Mouse (Mus musculus) embryonic facial prominence, embryonic 11.5 days (tissue): ENCODE measurements around the gene Supt5. TPM values are rescaled to one million over a fixed set of nuclear protein-coding genes. Genes with fewer than 3 reads are reported as not detected.

Experiments
- ATAC-seq: fragments of 200-750 bp; cut with Nextera tagmentation; replicated peaks from 2 replicates; pipeline ENCODE4 v1.8.0; 2017; ENCODE audit warnings: low read depth; ENCODE audit not compliant: insufficient number of reproducible peaks, low FRiP score, low TSS enrichment
- DNase-seq: peaks from one replicate; pipeline ENCODE4 v3.0.0-alpha.2; 2015; ENCODE audit warnings: low spot score
- H3K27ac ChIP-seq: fragments of 300-500 bp; sonication (generic); replicated peaks from 2 replicates; pipeline ENCODE4 v1.5.1; 2014; ENCODE audit warnings: mild to moderate bottlenecking, low read depth, low read length, control low read depth
- H3K27me3 ChIP-seq: fragments of 300-500 bp; sonication (generic); 2 replicates; pipeline ENCODE4 v1.6.1; 2014; ENCODE audit warnings: mild to moderate bottlenecking, low read length, moderate library complexity, mixed read lengths; ENCODE audit not compliant: control insufficient read depth, insufficient read depth
- H3K36me3 ChIP-seq: fragments of 300-500 bp; sonication (generic); replicated peaks from 2 replicates; pipeline ENCODE4 v1.6.1; 2014; ENCODE audit warnings: low read depth, mild to moderate bottlenecking, low read length, moderate library complexity, mixed read lengths; ENCODE audit not compliant: control insufficient read depth, insufficient read depth
- H3K4me1 ChIP-seq: fragments of 300-500 bp; sonication (generic); 2 replicates; pipeline ENCODE4 v1.6.1; 2014; ENCODE audit warnings: low read length, mixed read lengths; ENCODE audit not compliant: control insufficient read depth, insufficient read depth
- H3K4me2 ChIP-seq: fragments of 300-500 bp; sonication (generic); 2 replicates; pipeline ENCODE4 v1.6.1; 2014; ENCODE audit warnings: low read depth, mild to moderate bottlenecking, control low read depth, low read length, moderate library complexity
- H3K4me3 ChIP-seq: fragments of 300-500 bp; sonication (generic); 2 replicates; pipeline ENCODE4 v1.5.1; 2014; ENCODE audit warnings: low read depth, low read length, control low read depth
- H3K9ac ChIP-seq: fragments of 300-500 bp; sonication (generic); replicated peaks from 2 replicates; pipeline ENCODE4 v1.6.1; 2014; ENCODE audit warnings: mild to moderate bottlenecking, control low read depth, low read length
- H3K9me3 ChIP-seq: fragments of 300-500 bp; sonication (generic); replicated peaks from 2 replicates; pipeline ENCODE4 v1.6.1; 2016; ENCODE audit warnings: mild to moderate bottlenecking, low read length, inconsistent platforms, mixed read lengths; ENCODE audit not compliant: control insufficient read depth
- WGBS: fragments of 180-500 bp; shearing (Covaris S2); extraction: QIAGEN DNeasy Blood & Tissue Kit; methylation state at CpG from one replicate; pipeline ENCODE4 v1.1.7; 2014; 5-methylcytosine and 5-hydroxymethylcytosine counted together
- polyA plus RNA-seq: library from polyadenylated mRNA; unstranded; fragments of >200 nt; fragmentation: Nextera tagmentation; extraction: Ambion mirVana; gene quantifications from 2 replicates; pipeline ENCODE4 v1.2.1, GENCODE M21; 2014

Gene Supt5
- polyA plus RNA-seq, 1 experiment from 2014 or later: 73.9 TPM

DNA sequence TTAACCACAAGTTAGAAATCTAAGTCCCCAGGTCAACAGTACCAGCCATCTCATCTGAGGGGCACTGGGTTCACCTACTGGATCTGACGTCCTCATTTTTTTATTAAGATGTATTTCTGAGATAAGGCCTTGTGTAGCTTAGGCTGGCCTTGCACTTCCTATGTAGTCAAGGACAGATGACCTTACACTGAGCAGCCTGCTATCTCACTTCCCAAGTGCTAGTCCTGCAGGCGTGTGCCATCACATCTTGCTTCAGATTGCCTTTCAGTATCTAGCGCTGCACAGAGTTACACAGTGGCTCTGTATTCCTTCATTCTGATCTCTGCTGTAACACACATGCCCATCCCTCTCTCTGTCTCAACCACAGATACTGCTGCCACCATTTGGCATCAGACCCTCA lies 20.5 kb downstream of the Supt5 start:
- Histone ChIP-seq H3K27me3 (no peaks in the 10 kb centered on the region), H3K9ac (no peak overlapping the region), H3K4me1 (no peaks in the 10 kb centered on the region), H3K4me3 (no peak overlapping the region), H3K4me2 (no peak overlapping the region), H3K9me3 (no peaks in the 10 kb centered on the region), H3K36me3 (peaks cover 44% of the 10 kb centered on the region), H3K27ac (no peak overlapping the region)
- DNase-seq (no peak), ATAC-seq (no peak)
- 86% methylated on average over 3 of the region's 3 CpGs for WGBS

- ATAC-seq (peak; percentile 95), DNase-seq (peak; percentile 98)
- H3K4me3 ChIP-seq: peak within 1 kb of the TSS; percentile 84
- no peaks in the 10 kb centered on the region for H3K27me3 ChIP-seq
- 2% methylated on average over 41 of the region's 45 CpGs for WGBS
- H3K36me3 ChIP-seq: peaks cover 16% of the 10 kb centered on the region
- peak within 1 kb of the TSS; percentile 90 for H3K9ac ChIP-seq
- peak within 1 kb of the TSS; percentile 70 for H3K4me2 ChIP-seq
- peaks cover 4% of the 10 kb centered on the region; the same call in 1 of the 2 replicates for H3K4me1 ChIP-seq
- no peak within 1 kb of the TSS for H3K27ac ChIP-seq
- no peaks in the 10 kb centered on the region for H3K9me3 ChIP-seq
Measured at GRCm38 (mm10) chr7:28311926-28312543, 26.5 kb downstream of the Supt5 start, which contains the start of gene Timm50. Gene Timm50, minus strand, starts transcription at chr7:28312072.

GRCm38 (mm10) chr7:28311151-28311925 lies 27.2 kb downstream of the Supt5 start:
- Histone ChIP-seq H3K4me1 (peaks cover 4% of the 10 kb centered on the region; the same call in 1 of the 2 replicates), H3K36me3 (peaks cover 10% of the 10 kb centered on the region), H3K27ac (no peak overlapping the region), H3K4me3 (peak overlapping the region; percentile 84), H3K27me3 (no peaks in the 10 kb centered on the region), H3K9ac (peak overlapping the region; percentile 90), H3K4me2 (peak overlapping the region; percentile 70), H3K9me3 (no peaks in the 10 kb centered on the region)
- ATAC-seq (peak; percentile 2; the same call in 1 of the 2 replicates), DNase-seq (peak; percentile 28)
- 7% methylated on average over 34 of the region's 35 CpGs for WGBS

DNA sequence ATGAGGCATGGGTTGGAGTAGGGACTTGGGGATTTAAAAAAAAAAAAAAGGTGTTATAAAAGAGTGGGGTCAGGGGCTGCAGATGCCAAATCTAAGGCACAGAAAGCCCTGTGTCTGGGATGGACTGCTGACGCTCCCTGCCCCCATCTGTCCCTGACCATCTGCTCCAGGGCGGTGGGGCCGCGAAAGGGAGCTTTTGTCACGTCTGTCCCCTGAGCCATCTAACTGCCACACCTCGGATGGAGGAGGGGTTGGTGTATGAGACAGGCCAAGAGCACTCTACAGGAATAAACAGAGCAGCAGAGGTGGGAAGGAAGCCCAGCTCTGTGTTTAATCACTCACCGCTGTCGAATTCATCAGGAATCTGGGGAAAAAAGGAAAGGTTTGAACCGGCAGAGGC lies 28.8 kb downstream of the Supt5 start:
- DNase-seq: no peak
- no peaks in the 10 kb centered on the region for H3K9me3 ChIP-seq
- ATAC-seq: no peak
- H3K4me3 ChIP-seq: no peak overlapping the region
- H3K4me1 ChIP-seq: peaks cover 4% of the 10 kb centered on the region; the same call in 1 of the 2 replicates
- H3K27ac ChIP-seq: no peak overlapping the region
- no peak overlapping the region for H3K9ac ChIP-seq
- WGBS: 56% methylated on average over 9 of the region's 9 CpGs
- no peaks in the 10 kb centered on the region for H3K27me3 ChIP-seq
- H3K36me3 ChIP-seq: peaks cover 9% of the 10 kb centered on the region
- no peak overlapping the region for H3K4me2 ChIP-seq

DNA sequence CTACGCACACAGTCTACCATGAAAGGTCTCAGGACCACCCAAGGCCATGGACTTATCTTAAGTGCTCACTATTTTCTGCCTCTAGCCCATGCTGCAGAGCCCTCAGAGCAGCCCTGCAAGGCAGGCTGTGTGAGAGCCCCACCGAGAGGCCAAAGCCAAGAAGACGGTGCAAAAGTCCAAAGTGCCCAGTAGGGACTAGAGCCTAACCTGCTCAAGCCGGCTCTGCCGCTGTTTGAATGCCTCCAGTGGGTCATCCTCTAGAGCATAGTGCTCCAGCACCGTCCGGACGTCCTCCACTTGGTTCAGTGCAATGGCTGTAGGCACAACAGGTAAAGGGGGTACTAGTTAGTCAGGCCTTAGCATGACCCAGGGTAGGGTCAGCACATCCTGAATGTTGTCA lies 32.3 kb downstream of the Supt5 start:
- Histone ChIP-seq H3K27me3 (peaks cover 12% of the 10 kb centered on the region), H3K4me1 (peaks cover 9% of the 10 kb centered on the region), H3K9ac (no peak overlapping the region), H3K4me2 (no peak overlapping the region), H3K9me3 (no peaks in the 10 kb centered on the region), H3K27ac (no peak overlapping the region), H3K36me3 (peaks cover 9% of the 10 kb centered on the region), H3K4me3 (no peak overlapping the region)
- WGBS: 92% methylated on average over 8 of the region's 8 CpGs
- no peak for DNase-seq
- ATAC-seq: no peak

- H3K27ac ChIP-seq: no peak overlapping the region
- no peak overlapping the region for H3K4me3 ChIP-seq
- no peaks in the 10 kb centered on the region for H3K9me3 ChIP-seq
- no peak overlapping the region for H3K9ac ChIP-seq
- peaks cover 15% of the 10 kb centered on the region for H3K27me3 ChIP-seq
- no peak for DNase-seq
- ATAC-seq: no peak
- no peak overlapping the region for H3K4me2 ChIP-seq
- H3K36me3 ChIP-seq: peaks cover 9% of the 10 kb centered on the region
- peaks cover 5% of the 10 kb centered on the region for H3K4me1 ChIP-seq
- 94% methylated on average over 10 of the region's 10 CpGs for WGBS
Measured at GRCm38 (mm10) chr7:28305641-28306040, 32.9 kb downstream of the Supt5 start.

GRCm38 (mm10) chr7:28301616-28302433 lies 36.7 kb downstream of the Supt5 start, which contains the start of gene Dll3:
Gene Dll3, minus strand, starts transcription at chr7:28302238.
- Histone ChIP-seq H3K27ac (no peak within 1 kb of the TSS; the same call in 1 of the 2 replicates), H3K4me1 (peaks cover 5% of the 10 kb centered on the region)
- WGBS: 1% methylated on average over 30 of the region's 30 CpGs

More at GRCm38 (mm10) chr7:28301616-28302433, 36.7 kb downstream of the Supt5 start, which contains the start of gene Dll3:
- Histone ChIP-seq H3K36me3 (peaks cover 7% of the 10 kb centered on the region), H3K27me3 (peaks cover 42% of the 10 kb centered on the region), H3K9me3 (no peaks in the 10 kb centered on the region), H3K4me3 (peak within 1 kb of the TSS; percentile 28), H3K9ac (peak within 1 kb of the TSS; percentile 51), H3K4me2 (peak within 1 kb of the TSS; percentile 54)
- DNase-seq (peak; percentile 73), ATAC-seq (peak; percentile 49)
